Mouse (Mus musculus): ENCODE measurements around the gene Vip.

Gene Vip

DNA sequence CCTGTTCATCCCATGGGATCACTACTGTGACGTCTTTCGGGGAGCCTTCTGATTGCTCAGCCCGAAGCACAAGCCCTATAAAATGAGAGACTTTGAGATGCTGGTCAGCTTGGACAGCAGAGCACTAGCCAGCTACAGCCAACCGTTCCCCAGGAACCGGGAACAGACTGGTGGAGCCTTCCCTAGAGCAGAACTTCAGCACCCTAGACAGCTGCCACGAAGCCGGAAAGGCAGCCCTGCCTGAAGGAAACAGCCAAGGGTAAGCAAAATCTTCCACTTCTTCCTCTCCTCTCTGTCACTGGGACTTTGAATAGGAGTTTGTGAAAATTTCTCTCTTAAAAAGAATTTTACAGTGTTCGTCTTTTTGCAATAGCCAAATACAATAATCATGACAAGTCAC is at the start of gene Vip:
Gene Vip, plus strand, starts transcription at position 107 of the 400 bp plus-strand sequence.
- DNase-seq: peak; percentile 47

DNA sequence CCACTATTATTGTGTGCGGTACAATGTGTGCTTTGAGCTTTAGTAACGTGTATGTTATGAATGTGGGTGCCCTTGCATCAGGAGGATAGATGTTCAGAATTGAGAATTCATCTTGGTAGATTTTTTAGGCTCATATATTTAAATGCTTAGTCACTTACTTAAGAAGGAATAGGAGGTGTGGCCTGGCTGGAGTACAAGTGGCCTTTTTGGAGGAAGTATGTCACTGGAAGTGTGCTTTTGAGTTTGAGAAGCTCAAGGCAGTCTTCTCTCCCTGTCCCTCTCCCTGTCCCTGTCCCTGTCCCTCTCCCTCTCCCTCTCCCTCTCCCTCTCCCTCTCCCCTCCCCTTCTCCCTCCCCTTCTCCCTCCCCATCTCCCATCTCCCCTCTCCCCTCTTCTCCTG is 48.0 kb upstream of the Vip start:
- DNase-seq: no peak

DNA sequence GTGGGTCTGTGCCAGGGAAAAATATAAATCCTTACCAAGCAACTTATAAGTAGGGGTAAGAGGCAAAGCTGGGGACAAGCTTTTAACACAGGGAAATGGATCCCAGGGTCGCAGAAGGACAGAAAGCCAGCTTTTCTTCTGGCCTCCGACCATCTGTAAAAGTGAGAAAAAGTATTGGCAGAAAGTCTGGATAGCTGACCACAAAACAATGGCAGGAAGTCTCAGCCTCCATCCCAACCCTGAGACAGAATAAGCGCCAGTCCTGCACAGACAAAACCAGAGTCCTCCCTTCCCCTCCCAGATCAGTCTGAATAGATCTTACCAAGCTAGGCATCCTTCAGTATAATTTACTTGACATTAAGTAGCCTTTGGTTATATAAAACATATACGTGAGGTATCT is 47.0 kb upstream of the Vip start:
- peak; percentile 26 to 34 for DNase-seq

DNA sequence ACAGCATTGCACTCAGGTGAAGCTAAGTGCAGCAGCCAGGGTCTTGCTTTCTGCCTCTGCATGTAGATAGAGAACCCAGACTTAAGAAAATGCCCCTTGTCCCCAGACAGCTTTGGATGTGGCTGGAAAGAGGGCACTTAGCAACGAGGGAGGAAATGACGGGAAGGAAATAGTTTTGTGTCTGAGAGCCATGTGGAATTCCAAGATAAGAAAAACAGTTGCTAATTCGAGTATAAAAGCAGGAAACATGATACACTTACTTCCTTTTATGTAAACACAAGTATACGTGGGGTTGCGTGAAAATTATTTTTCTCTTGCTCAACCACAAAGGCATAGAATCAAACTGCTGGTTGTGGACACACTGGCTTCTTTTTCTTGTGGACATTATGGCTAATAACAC is 45.6 kb upstream of the Vip start, which contains the start of gene Myct1:
Gene Myct1, plus strand, starts transcription at position 312 of the 400 bp plus-strand sequence.
- peak in 1 of 2 experiments; percentile 16 for DNase-seq

- no peak for DNase-seq
Measured at GRCm38 (mm10) chr10:5594457-5594856, 44.6 kb upstream of the Vip start.

GRCm38 (mm10) chr10:5596559-5596958 is 42.5 kb upstream of the Vip start:
- DNase-seq: no peak

DNA sequence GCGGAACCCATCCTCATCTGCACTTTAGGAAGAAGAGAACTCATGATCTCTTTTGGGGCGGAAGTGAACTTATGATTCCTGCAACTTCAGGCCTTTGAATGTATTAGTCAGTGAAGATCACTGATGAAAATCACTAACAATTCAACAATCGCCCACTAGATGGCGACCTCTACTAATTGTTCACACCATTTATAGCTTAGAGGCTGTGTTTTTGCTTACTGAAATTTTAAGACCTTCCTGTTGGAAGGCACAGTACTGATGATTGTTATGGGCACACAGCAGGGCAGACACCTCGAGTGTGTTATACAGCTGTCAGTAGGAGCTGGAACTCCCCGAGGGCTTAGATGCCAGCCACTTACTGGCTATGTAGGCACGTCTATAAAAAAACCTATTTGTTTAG is 38.9 kb upstream of the Vip start:
- DNase-seq: peak in 1 of 2 experiments; percentile 66

DNA sequence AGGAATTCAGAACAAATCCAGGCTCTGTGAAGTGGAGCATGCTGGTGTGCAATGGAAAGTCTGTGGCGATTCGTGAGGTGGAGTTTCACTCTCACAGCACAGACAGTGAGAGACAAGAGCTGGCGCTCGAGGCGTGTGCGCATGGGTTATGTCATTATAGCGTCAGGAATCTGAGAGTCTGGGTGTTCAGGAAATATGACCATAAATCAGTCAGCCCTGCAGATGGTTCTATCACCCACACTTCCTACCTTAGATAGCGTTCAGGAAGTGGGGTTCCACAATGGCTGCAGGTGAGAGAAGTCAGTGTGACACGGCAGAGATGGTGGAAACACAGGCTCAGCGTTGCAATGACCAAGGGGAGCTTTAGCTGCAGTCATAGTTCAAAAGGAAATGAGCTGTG is 35.5 kb upstream of the Vip start:
- DNase-seq: no peak

- no peak for DNase-seq
Measured at GRCm38 (mm10) chr10:5604371-5604770, 34.6 kb upstream of the Vip start.

GRCm38 (mm10) chr10:5608874-5609273 is 30.1 kb upstream of the Vip start:
- no peak for DNase-seq

- no peak for DNase-seq
Measured at GRCm38 (mm10) chr10:5615186-5616040, 23.6 kb upstream of the Vip start.

- DNase-seq: no peak
Measured at GRCm38 (mm10) chr10:5626268-5626667, 12.8 kb upstream of the Vip start.

- no peak for DNase-seq
Measured at GRCm38 (mm10) chr10:5633672-5634200, 5.3 kb upstream of the Vip start.

DNA sequence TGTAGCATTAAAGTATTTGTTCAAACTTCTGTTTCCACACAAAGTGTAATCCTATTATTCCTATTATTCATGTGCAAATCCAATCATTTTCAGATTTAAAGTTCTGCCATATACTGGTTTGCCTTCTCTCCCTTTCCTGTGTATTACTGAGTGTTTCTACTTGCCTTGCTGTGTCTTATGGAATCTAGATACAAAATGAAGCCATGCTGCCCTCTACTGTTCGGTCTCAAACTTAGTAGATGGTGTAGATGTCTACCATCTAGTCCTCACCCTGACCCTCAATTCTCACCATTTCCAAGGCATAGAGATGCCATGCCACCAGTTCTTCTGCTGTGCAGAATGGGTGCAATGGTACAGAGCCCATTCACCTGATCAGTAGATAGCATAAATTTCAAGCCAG is 4.7 kb upstream of the Vip start:
- peak in 1 of 2 experiments; percentile 23 for DNase-seq

DNA sequence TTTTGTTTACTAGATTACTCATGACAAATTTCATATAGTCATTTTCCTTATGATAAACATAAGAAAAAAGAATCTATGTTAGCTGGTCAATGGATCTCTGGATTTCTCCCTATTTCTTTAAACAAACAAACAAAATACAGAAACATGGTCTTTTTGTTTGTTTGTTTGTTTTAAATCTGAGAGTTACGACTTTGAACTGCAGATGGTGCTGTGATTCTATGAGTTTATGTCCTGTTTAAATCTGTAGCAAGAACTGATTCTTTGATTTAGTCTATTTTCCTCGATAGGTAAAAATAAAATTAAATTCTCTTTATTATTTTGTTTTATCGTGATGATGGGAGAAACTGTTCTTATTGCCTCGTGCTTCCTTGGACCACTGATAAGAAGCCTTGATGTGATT is 1.7 kb upstream of the Vip start:
- DNase-seq: no peak

GRCm38 (mm10) chr10:5681275-5681674 is 42.3 kb downstream of the Vip start:
- DNase-seq: no peak

DNA sequence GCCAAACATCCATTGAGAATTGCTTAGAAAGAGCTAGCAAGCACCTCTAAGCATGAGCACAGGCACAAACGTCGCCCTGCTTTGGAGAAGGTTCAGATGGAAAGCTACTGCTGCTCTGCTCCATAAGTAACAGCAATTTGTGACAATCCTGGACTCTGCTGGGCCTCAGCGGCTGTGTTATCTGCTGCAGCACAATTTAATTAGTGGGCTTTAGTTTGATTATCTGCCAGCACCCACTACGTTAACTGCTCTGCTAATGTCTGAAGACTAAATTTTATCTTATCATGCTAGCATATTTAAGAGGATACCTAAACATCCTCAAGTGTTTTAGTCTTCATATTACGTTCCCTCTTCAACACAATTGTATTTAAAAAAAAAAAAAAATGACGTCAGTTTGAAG is 46.6 kb downstream of the Vip start:
- peak; percentile 4 to 25 for DNase-seq

DNA sequence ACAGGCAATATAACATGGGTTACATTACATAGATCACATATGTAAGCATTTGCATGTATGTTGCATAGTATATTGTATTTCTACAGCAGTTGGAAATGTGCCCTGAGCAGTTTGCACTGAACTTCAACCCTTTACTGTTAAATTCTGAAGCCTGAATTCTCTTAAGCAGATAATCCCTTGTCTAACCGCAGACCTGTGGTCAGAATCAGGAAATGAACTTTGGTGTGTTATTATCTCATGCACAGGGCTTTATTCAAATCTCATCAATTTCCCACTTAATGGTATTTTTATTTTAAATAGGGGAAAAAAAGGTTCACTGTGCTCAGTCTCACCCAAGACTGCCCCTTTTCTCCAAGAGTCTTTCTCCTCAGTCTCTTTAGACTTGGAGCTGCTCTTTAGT is 55.3 kb downstream of the Vip start:
- DNase-seq: no peak

Measured in lung, postnatal 4 days (tissue).